Mouse (Mus musculus): ENCODE data around the gene M1ap.
A peak's percentile ranks its signal among the peaks of the same experiment; 100 is the strongest.

Gene M1ap

DNA sequence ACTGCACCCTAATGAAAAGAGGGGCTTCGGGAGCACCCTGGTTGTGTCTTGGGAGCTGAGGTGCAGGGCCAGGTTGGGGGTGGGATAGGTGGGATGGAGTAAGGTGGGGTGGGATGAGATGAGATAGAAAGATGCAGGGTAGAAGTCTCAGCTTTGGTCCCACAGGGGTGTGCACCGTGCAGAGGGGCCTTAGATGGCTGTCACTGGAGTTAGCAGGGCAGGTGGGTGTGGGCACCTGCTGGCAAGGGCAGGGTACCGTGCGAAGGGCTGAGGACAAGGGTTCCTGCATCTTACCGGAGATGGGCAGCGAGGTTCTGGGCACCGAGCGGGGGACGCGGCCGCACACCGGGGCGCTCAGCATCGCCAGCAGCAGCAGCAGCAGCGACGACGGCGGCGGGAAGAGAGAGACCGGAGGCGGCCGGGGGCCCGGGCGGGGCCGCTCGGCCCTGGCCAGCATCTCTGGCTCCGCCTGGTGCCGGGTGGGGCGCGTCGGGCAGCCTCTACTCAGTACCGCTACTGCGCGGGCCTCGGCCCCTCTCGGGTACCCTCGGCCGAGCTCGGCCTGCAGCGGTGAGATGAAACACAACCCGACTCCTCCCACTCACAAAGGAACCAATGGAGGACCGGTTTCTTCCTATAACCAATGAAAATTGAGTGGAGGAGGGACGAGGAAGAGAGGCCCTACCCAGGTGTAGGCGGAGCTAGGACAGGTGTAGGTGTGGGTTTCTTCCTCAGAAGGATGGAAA is 7.4 kb upstream of the M1ap start, which contains the start of gene Sema4f:
Sema4f (minus strand) TSS at position 603 of the 746 bp plus-strand sequence.
- DNase-seq: peak; percentile 88

DNA sequence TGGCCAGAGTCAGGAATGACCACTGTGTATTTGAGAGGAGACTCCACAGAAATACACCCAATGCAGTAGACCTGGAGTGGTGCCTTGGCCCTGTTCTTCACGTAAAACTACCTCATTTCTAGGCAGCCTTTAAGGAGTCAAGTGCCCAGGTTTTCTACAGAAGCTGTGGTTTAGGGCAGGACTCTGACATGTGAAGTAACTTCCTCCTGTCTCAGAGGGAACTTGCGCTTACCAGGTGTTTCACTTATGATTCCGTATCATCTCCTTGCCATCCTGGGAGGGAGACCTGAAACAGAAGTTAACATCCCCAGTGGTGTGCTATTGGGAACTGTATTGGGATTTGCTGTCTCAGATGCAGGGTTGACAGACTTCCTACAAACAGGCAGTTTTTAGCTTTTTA is 5.9 kb upstream of the M1ap start:
- DNase-seq: no peak

DNA sequence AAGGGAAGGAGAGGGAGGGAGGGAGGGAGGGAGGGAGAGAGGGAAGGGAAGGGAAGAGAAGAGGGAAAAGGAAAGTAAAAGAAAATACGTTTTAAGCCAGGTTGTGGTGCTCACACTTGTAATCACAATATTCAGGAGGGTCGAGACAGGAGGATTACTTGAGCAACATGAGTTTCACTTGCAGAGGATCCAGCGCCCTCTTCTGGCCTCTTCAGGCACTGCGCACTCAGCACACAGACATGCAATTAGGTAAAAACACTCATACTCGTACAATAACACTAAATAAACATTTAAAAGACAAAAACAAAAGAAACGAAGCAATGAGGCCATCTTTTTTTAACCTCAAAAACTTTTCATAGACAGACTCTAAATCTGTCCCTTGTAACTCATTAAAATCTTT is 952 bp upstream of the M1ap start:
- peak; percentile 17 for DNase-seq

DNA sequence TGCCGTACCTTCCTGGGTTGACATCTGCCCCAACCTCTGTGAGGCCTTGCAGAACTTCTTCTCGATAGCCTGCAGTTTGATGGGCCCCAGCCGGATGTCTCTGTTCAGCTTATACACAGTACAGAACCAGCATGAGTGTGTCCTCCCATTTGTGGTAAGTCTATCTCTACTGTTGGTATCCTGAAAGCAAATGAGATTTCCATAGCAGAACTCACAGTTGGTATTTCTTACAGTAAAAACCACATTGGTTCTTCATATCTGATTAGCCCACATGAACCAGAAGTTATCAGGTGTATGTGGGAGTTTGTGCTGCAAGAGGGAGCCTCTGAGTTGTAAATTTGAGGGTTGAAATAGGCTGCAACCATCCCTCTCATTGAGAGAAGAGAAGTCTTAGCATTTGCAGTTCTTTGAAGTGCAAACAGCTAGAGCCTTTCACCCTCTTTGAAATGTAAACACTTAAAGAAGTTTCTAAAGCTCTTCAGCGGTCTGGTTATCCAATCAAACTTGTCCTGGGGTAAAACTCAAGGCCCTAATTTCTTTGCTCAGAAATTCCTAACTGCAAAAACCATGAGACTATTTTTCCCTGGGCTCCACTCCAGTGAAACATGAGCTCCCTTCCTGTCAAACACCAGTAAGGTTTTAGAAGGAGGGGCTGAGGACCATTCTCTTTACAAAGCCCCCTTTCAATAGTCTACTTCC is 10.0 kb downstream of the M1ap start:
- DNase-seq: peak; percentile 77

DNA sequence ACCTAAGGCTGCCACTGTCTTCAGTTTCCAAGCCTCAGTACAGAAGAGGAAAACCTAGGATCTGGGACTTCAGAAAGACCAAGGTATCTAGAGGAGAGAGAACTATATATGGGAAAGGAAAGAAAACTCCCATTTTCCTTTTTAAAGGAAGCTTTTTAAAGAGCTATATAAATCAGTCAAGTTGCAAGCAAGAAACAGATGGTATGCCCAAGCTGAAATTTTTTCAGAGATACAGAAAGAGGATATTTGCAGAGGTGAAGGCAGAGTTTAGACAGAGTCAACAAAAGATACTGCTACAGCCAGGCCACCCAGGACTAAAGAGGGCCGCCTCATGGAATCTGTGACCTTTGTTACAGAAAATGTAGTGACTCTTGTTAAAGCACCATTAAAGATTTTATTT is 15.0 kb downstream of the M1ap start:
- DNase-seq: no peak

DNA sequence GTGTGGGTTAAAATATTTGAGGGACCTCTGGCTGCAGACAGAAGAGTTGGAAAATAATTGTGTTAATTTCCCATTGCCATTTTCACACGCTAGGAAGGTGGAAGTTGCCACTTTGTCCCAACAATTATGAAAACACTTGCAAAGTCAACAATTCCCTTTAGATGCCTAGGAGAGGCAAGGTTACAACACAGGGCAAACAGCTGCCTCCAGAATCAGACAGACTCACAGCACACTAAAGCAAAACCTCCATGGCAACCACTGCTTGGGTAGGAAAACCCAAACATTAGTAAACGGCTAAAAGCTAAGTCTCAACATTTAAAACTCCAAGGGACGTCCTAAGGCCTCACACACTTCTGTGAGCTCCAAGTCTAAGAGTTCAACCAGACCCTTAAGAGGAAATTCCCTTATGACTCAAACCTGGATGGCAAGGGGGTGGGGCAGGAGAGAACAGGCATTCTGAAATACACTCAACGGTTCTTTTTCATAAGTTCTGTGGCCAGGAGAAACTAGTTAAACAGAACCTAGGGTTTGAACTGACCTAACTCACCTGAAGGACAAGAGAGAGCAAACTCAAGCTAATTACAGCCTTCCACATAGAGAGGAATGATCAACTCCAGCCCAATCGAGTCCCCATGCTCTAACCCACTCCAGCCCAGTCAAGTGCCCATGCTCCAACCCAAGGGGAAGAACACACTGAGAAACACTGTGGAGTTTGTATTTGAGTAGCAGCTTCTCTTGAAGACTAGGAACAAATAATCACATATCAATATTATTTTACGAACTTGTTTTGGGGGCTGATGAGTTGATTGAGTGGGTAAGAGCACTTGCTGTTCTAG is 22.8 kb downstream of the M1ap start:
- peak; percentile 76 for DNase-seq

DNA sequence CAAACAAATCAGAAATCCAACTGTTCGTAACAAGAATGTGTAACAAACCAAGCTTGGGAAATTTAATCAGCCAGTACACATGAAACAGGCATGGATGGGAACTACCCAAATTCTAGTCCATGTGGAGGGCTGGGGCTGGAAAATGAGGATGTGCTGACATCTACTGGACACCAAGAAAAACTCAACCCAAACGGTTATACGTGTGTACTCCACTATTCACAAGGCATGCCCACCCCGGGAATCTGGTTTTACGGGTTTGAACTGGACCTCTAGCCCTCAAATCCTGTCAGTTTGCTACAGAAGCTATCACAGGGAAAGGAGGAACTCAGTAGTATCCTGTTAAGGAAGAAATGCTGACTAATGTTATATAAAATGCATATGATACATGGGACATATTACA is 24.3 kb downstream of the M1ap start:
- DNase-seq: peak; percentile 70

DNA sequence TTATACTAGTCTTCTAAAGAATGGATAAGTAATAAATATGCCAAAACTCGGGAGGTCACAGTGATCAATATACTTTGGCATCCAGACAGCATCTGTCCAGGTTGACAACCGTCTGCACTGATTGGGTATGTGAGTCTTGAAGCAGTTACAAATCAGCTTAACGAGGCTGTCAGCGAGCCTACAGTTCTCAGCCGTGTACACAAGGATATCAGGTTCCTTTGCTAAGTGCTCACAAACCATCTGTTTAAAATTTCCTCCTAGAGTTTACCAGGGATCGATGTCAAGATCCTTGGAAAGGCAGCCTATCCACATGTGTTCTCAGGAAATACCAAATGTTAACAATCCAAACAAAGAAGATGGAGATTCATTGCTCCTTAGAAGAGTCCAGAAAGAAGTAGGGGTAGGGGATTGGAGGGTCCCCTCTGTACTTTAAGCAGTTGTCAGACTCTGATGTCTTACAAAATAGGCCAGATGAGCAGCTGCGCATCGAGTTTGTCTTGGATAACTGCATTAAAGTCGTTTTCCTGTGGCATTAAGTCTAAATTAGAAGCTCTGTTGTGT is 40.8 kb downstream of the M1ap start:
- DNase-seq: no peak

DNA sequence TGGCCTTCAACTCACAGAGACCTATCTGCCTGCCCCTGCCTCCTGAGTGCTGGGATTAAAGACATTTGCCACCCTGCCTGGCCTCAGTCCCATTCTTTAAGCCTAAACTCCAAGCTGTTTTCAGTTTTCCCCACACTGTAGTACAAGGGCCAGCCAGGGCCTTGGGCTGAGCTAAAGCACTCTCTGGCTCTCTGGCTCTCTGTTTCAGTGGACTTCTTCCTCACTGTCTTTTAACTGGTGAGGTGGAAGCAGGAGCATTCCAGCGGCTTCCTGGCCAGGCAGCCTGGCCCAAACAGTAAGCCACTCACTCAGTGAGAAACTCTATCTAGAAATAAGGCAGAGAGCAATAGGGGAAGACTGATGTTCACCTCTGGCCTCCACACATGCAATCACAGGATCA is 47.0 kb downstream of the M1ap start:
- DNase-seq: no peak

DNA sequence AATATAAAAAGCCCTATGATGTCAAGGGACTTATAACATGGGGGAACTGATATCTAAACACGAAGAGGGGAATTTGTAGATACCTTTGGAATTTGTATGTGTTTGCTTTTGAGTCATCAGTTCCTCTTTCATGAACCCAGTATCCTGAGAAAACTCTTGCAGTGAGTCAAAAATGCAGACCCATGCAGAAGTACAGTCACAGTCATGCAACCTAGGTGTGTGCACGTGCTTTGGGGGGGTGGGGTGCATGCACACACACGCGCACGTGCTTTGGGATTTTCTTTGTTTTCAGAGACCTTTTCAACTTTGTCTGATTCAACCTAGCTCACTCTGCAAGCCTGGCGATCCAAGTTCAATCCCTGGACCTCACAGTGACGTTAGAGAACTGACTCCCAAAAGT is 47.7 kb downstream of the M1ap start:
- no peak for DNase-seq

DNA sequence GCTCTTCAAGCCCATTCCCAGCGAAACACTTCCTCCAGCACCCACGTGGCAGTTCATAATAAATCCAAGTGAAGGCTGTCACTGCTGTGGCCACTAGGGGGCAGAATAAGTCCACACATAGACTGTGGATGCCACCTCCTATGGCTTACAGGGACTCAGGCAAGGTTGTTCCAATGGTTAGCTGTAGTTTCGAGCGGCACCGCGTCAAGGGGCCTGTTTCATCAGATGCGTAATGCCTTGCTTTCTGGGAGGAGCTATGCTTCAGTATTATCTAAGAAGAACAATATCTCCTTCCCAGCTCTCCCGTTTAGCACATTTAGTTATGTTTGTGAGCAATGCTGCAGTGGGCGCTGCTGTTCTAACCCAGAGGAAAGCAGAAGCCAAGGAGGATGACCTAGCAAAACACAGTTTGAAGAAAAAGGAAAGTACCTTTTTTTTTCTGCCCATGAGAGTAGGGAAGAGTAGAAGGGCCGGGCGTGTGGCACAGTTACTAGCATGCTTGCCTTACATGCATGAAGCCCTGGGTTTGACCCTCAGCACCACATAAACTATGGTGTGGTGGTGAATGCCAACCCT is 50.1 kb downstream of the M1ap start:
- peak; percentile 98 for DNase-seq

DNA sequence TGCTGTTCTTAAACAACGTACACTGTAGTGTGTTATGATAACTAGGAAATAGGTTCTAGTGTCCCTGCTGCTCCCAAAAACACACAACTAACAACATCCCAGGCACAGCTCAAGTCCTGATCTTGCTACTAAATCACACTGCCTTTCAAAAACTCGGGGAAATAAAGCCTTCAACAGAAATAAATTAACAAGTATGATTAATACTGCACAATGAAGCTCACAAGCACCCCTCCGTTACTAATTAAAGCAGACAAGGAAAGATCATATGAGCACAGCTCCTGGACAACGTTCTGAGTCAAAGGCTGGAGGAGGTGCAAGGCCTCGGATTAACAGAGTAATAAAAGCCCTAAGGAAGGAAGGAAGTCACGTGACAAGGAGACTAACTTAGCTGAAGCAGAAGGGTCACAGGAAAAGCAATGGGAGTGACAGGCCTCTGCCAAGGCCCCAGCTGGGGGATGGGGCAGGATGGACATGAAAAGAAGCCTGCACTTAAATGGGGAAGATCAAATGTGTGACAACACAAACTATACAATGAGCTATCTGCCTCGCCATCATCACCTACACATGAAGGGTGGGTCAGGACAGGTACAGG is 50.9 kb downstream of the M1ap start:
- DNase-seq: peak; percentile 68

DNA sequence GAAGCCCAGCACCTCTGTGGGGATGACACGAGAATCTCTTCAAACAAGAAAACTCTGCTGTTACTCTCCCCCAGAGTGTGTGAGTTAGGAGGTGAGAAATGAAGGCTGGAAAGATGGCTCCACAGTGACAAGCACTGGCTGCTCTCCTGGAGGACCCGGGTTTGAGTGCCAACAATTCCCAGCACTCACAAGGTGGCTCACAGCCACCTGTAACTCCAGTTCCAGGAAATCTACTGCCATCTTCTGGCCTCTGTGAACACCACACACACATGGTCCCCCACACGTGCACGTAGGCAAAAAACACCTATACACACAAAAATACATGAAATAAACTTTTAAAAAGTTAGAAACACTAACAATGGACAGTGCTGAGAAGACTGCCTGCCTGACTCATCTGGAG is 51.6 kb downstream of the M1ap start:
- DNase-seq: no peak

DNA sequence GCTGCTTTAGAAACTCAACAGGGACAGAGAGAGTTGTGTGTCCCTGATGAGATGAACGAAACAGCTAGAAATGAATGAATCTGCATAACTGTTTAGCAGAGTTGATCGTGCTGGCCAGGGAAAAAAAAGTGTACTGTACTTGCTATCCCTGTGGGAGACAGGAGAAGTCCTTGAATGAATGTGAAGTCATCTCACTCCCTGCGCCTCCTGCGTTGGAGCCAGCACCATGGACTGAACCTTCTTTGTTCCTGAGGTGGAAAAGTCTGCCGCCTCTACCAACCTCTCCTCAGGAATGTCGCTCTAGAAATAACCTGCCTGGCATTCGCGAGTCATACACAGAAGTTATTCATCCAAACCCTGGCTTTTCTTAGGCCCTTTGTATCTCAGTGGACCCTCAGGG is 53.3 kb downstream of the M1ap start:
- DNase-seq: no peak

DNA sequence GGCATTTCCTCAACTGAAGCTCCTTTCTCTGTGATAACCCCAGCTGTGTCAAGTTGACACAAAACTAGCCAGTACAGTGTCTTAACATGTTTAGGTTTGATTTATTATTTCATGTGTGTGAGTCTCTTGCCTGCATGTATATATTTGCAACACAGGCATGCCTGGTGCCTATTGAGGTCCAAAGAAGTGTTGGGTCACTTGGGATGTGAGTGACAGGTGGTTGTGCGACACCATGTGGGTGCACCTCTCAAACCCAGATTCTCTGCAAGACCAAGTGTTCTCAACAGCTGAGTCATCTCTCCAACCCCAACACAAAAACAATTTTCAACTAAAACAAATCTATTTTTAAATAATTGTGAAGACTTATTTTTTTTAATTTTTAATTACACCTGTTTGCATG is 56.4 kb downstream of the M1ap start:
- no peak for DNase-seq

DNA sequence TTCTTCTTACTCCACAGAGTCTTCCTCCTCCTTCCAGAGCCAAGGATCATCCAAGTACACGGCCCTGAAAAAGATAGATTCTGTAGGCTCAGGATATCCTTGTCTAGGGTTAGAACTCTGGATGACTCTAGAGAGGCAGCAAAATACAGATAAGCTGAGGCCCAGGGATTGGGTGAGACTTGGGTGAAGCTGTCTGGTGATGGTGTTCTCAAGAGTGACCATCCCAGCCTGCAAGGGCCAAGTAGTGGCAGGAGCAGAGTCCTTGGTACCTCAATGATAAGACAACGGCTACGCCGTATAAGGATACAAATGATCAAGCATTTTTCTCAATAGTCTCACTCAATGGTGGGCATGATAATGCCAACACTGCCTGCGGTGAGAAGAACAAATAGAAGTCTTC is 57.1 kb downstream of the M1ap start:
- DNase-seq: no peak

DNA sequence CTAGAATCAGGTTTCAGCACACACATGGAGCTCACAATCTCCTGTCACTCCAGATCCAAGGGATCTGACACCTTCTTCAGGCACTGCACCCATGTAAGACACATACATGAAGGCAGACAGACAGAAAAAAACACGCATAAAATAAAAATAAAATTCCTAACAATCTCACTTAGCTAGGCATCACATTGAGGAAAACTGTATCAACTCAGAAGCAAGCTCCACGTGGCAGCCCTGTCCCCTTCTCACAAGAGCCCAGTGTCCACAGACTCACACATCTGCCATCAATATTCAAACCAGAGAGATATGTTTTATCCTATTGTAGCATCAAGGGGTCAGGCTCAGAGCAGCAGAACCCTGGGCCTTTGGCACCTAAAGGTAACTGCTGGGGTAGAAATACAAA is 57.6 kb downstream of the M1ap start:
- no peak for DNase-seq

DNA sequence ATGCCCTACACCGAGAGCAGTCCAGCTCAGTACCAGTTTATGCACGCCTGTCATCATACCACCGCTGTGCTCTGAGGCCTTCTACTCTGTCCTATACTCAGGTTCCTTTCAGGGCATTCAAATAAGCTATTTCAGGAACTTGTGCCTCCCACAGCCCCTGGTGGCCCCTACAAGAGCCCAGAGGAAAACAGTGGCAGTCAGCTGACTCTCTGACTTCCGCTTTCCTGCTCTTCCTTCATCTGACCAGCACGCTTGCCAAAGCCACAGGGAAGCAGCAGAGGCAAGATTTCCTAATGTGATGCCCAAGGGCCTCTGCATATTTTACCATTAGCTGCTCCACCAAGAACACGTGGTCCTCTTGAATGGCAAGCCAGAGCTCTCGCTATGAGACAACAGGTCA is 58.2 kb downstream of the M1ap start:
- peak; percentile 81 for DNase-seq

DNA sequence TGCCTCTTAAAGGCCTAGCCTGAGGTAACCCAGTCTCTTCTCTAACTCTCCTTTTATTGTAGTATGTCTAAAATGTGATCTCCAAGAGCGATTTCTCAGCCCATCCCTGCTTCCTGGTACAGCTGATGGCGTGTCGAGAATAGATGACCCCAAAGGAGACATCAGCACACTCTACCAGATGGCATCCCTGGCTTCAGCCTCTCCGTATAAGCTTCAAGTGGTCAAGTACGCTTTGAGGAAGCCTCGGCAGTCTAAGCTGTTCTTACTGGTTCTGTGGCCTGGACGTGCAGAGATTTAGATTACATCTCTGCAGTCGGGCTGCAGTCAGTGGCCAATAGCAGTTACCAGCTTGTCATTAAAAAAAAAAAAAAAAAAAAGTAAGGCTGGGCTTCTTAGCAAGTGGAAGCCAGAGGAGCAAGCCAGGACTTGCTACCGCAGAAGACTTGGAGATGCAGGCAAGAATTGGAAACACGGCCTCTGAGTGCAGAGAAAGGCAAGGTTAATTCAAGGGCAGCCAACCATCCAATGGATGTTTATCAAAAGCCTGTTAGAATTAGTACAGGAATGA is 58.8 kb downstream of the M1ap start:
- no peak for DNase-seq

DNA sequence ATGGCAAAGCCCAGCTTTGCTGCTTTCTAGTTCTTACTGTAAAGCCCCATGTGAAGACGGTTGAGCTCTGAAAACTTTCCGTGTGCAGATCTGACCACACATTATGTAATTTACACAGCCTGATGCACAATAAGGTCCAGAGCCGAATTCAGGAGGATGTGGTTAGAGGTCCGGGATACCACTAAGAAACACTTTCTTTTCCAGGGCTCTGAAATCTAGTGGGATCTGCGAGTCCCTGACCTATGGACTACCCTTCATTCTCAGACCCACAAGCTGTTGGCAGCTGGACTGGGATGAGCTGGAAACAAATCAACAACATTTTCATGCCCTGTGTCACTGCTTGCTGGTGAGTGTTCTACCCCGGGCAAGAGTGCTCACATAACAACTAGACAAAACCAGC is 59.4 kb downstream of the M1ap start:
- no peak for DNase-seq

DNA sequence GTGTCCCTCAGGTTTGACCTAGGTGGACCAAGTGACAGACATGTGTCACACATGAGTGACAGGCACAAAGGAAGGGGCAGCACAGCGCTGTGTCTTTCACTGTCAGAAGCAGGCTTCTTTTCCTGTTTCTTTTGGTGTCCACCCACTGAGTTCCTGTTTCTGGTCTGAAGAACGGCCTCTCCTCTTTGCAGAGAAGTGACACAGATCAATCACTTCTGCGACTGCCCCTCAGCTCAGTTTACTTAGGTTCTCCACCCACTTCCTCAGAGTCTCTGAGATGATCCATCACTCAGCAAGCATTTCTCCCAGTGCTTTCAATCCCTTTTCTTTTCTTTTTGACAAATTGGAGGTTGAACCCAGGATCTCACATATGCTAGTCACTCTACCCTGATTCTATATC is 62.0 kb downstream of the M1ap start:
- DNase-seq: peak; percentile 77

DNA sequence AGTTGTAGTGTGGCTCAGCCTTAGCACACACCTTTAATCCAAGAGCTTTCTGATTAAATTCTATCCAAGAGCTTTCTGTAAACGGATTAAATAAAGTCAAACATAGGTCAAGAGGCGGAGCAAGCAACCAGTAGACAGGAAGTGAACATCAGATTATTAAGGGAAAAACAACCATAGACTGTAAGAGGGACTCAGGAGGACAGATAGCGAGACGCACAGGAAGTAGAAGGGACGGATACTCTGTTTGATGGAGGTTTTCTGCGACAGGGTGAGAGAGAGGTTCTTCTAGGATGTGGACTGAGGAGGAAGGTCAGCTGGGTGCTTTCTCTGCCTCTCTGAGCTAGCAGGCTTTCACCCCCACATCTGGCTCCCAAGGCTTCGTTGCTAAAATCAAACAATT is 63.3 kb downstream of the M1ap start:
- no peak for DNase-seq
